Mouse (Mus musculus): Measurements from ENCODE around the gene Foxp1. TPM values are rescaled to one million over a fixed set of nuclear protein-coding genes. Genes with fewer than 3 reads are reported as not detected.

Foxp1 gene
- polyA plus RNA-seq, 2 experiments: 7.9 to 10.6 TPM

DNA sequence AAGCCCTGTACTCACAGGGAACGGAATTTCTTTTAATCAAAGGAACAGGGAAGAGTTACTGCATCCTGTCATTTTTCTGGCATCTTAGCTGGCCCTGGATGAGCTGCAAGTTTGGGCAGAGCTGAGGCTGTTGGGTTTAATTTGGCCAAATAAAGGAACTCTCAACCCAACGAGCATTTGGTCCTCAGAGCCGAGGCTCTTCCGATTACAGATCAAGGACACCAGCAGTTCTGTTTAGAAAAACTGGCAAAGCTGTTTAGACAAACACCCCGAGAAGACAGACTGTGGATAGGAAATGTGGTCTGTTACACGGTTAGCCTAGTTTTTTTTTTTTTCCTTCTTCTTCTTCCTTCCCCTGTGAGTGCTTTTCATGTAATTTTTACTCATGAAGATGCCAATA lies 158.0 kb downstream of the Foxp1 start:
- no peak overlapping the region for H3K4me3 ChIP-seq (ENCODE audit: insufficient read depth in 1 of 2, low read depth in 2 of 2, low read length in 2 of 2)
- H3K9ac ChIP-seq (replicated peaks): no peak overlapping the region
- no peak overlapping the region for H3K4me2 ChIP-seq (ENCODE audit: low read depth)
- H3K9me3 ChIP-seq (ENCODE audit: control insufficient read depth, low read length): no peaks in the 10 kb centered on the region
- TF ChIP-seq CTCF (IDR thresholded peaks at IDR 0.05; ENCODE audit: low read depth) (no peak), EP300 (IDR thresholded peaks at IDR 0.05; ENCODE audit: low read depth) (no peak)
- DNase-seq (ENCODE audit: low read depth in 3 of 3, low spot score in 3 of 3) (no peak), ATAC-seq (ENCODE audit: insufficient read depth) (no peak)
- no peak overlapping the region for H3K27ac ChIP-seq
- H3K27me3 ChIP-seq (ENCODE audit: control insufficient read depth, insufficient read depth, low read length): no peaks in the 10 kb centered on the region
- H3K4me1 ChIP-seq (replicated peaks; ENCODE audit: control insufficient read depth in 2 of 2, insufficient read depth in 2 of 2, low read length in 1 of 2): peaks cover 0 to 6% of the 10 kb centered on the region in 2 experiments; a peak in 2 of 4 replicates
- WGBS (ENCODE audit: insufficient replicate concordance): 45% methylated on average over 6 of the region's 6 CpGs
- no peaks in the 10 kb centered on the region for H3K36me3 ChIP-seq (replicated peaks; ENCODE audit: control insufficient read depth, insufficient read depth, low read depth)

DNA sequence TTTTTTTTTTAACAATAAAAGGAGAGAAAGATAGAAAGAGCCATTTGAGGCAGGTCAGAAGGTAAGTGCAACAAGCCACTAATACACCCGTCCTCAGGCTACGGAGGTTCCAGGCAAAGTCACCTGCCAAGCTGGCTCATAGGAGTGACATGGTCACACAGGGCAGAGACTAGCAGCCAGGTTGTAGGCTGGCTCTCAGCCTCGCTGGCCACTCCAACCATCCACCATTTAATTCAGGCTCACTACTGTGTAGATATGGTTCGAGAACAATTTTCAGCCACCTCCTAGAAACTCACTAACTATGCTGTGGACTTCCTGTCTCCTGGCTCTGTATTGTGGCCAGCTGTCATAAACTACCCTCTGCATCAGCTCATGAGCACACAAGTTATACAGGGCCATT lies 161.9 kb downstream of the Foxp1 start:
- Histone ChIP-seq H3K4me3 (ENCODE audit: insufficient read depth in 1 of 2, low read depth in 2 of 2, low read length in 2 of 2) (no peak overlapping the region), H3K27ac (no peak overlapping the region), H3K9ac (replicated peaks) (no peak overlapping the region), H3K36me3 (replicated peaks; ENCODE audit: control insufficient read depth, insufficient read depth, low read depth) (no peaks in the 10 kb centered on the region), H3K9me3 (ENCODE audit: control insufficient read depth, low read length) (no peaks in the 10 kb centered on the region), H3K4me1 (replicated peaks; ENCODE audit: control insufficient read depth in 2 of 2, insufficient read depth in 2 of 2, low read length in 1 of 2) (peaks cover 0 to 10% of the 10 kb centered on the region in 2 experiments; a peak in 1 of 4 replicates), H3K27me3 (ENCODE audit: control insufficient read depth, insufficient read depth, low read length) (no peaks in the 10 kb centered on the region), H3K4me2 (ENCODE audit: low read depth) (no peak overlapping the region)
- no peak for ATAC-seq (ENCODE audit: insufficient read depth)
- WGBS (ENCODE audit: insufficient replicate concordance): 52% methylated on average over 4 of the region's 4 CpGs
- no peak for DNase-seq (ENCODE audit: low read depth in 3 of 3, low spot score in 3 of 3)
- TF ChIP-seq EP300 (IDR thresholded peaks at IDR 0.05; ENCODE audit: low read depth): no peak
- no peak for TF ChIP-seq CTCF (IDR thresholded peaks at IDR 0.05; ENCODE audit: low read depth)

- Histone ChIP-seq H3K4me3 (ENCODE audit: insufficient read depth in 1 of 2, low read depth in 2 of 2, low read length in 2 of 2) (no peak overlapping the region), H3K36me3 (replicated peaks; ENCODE audit: control insufficient read depth, insufficient read depth, low read depth) (no peaks in the 10 kb centered on the region), H3K4me2 (ENCODE audit: low read depth) (no peak overlapping the region), H3K9ac (replicated peaks) (no peak overlapping the region), H3K27me3 (ENCODE audit: control insufficient read depth, insufficient read depth, low read length) (no peaks in the 10 kb centered on the region), H3K9me3 (ENCODE audit: control insufficient read depth, low read length) (no peaks in the 10 kb centered on the region), H3K4me1 (replicated peaks; ENCODE audit: control insufficient read depth in 2 of 2, insufficient read depth in 2 of 2, low read length in 1 of 2) (peaks cover 0 to 10% of the 10 kb centered on the region in 2 experiments; a peak in 1 of 4 replicates), H3K27ac (no peak overlapping the region)
- DNase-seq (ENCODE audit: low read depth in 3 of 3, low spot score in 3 of 3) (no peak), ATAC-seq (ENCODE audit: insufficient read depth) (no peak)
- WGBS (ENCODE audit: insufficient replicate concordance): 49% methylated on average over 6 of the region's 6 CpGs
- TF ChIP-seq EP300 (IDR thresholded peaks at IDR 0.05; ENCODE audit: low read depth) (no peak), CTCF (IDR thresholded peaks at IDR 0.05; ENCODE audit: low read depth) (no peak)
Measured at GRCm38 (mm10) chr6:99359765-99360499, 162.6 kb downstream of the Foxp1 start.

GRCm38 (mm10) chr6:99359036-99359698 lies 163.4 kb downstream of the Foxp1 start:
- no peak overlapping the region for H3K27ac ChIP-seq
- WGBS (ENCODE audit: insufficient replicate concordance): 34% methylated on average over 9 of the region's 9 CpGs
- no peak for DNase-seq (ENCODE audit: low read depth in 3 of 3, low spot score in 3 of 3)

DNA sequence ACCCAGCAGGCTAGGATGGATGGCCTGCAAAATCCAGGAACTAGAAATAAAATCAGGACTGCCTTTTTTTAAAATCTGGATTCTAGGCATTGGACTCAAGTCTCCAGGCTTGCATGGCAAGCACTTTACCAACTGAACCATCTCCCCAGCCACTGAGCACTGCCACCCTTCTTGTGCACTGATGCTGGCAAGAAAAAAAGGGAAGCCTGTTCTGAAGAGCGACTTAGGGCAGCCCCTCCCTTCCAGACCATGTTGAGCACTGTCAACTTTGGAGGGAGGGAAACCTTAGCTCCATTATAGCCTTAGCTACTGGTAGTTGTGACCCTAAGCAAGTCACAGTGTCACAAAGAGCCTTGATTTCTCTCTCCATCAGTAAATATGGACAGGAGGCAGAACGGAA lies 164.6 kb downstream of the Foxp1 start:
- H3K9ac ChIP-seq (replicated peaks): no peak overlapping the region
- no peaks in the 10 kb centered on the region for H3K27me3 ChIP-seq (ENCODE audit: control insufficient read depth, insufficient read depth, low read length)
- WGBS (ENCODE audit: insufficient replicate concordance): 55% methylated on average over 2 of the region's 2 CpGs
- H3K4me2 ChIP-seq (ENCODE audit: low read depth): no peak overlapping the region
- DNase-seq (ENCODE audit: low read depth in 3 of 3, low spot score in 3 of 3): no peak
- no peaks in the 10 kb centered on the region for H3K9me3 ChIP-seq (ENCODE audit: control insufficient read depth, low read length)
- peaks cover 0 to 10% of the 10 kb centered on the region in 2 experiments; a peak in 1 of 4 replicates for H3K4me1 ChIP-seq (replicated peaks; ENCODE audit: control insufficient read depth in 2 of 2, insufficient read depth in 2 of 2, low read length in 1 of 2)
- ATAC-seq (ENCODE audit: insufficient read depth): no peak
- H3K36me3 ChIP-seq (replicated peaks; ENCODE audit: control insufficient read depth, insufficient read depth, low read depth): no peaks in the 10 kb centered on the region
- no peak overlapping the region for H3K27ac ChIP-seq
- no peak for TF ChIP-seq EP300 (IDR thresholded peaks at IDR 0.05; ENCODE audit: low read depth)
- TF ChIP-seq CTCF (IDR thresholded peaks at IDR 0.05; ENCODE audit: low read depth): no peak
- no peak overlapping the region for H3K4me3 ChIP-seq (ENCODE audit: insufficient read depth in 1 of 2, low read depth in 2 of 2, low read length in 2 of 2)

More at GRCm38 (mm10) chr6:99359036-99359698, 163.4 kb downstream of the Foxp1 start:
- H3K9me3 ChIP-seq (ENCODE audit: control insufficient read depth, low read length): no peaks in the 10 kb centered on the region
- no peak for ATAC-seq (ENCODE audit: insufficient read depth)
- peaks cover 0 to 10% of the 10 kb centered on the region in 2 experiments; a peak in 1 of 4 replicates for H3K4me1 ChIP-seq (replicated peaks; ENCODE audit: control insufficient read depth in 2 of 2, insufficient read depth in 2 of 2, low read length in 1 of 2)
- H3K4me2 ChIP-seq (ENCODE audit: low read depth): no peak overlapping the region
- no peak overlapping the region for H3K4me3 ChIP-seq (ENCODE audit: insufficient read depth in 1 of 2, low read depth in 2 of 2, low read length in 2 of 2)
- TF ChIP-seq EP300 (IDR thresholded peaks at IDR 0.05; ENCODE audit: low read depth): no peak
- no peak for TF ChIP-seq CTCF (IDR thresholded peaks at IDR 0.05; ENCODE audit: low read depth)
- H3K9ac ChIP-seq (replicated peaks): no peak overlapping the region
- H3K36me3 ChIP-seq (replicated peaks; ENCODE audit: control insufficient read depth, insufficient read depth, low read depth): no peaks in the 10 kb centered on the region
- no peaks in the 10 kb centered on the region for H3K27me3 ChIP-seq (ENCODE audit: control insufficient read depth, insufficient read depth, low read length)
